Mouse (Mus musculus): ENCODE measurements at regions not wholly inside any gene's neighbourhood (a gene's known extent, or its start where the extent isn't known, plus 50 kb on each side); places are given as distances from the start of the nearest gene placed in this dataset.

- no peak for DNase-seq (ENCODE audit: low spot score)
Measured at GRCm38 (mm10) chr2:75496606-75497240, 162.3 kb upstream of the Hnrnpa3 start.

GRCm38 (mm10) chr2:75510223-75510622, 148.8 kb upstream of the Hnrnpa3 start:
- DNase-seq (ENCODE audit: low spot score) = no peak

GRCm38 (mm10) chr2:75512422-75513170, 146.5 kb upstream of the Hnrnpa3 start:
- DNase-seq (ENCODE audit: low spot score) = no peak

- no peak for DNase-seq (ENCODE audit: low spot score)
Measured at GRCm38 (mm10) chr2:75514171-75514570, 144.9 kb upstream of the Hnrnpa3 start.

GRCm38 (mm10) chr2:75516223-75516622, 142.8 kb upstream of the Hnrnpa3 start:
- no peak for DNase-seq (ENCODE audit: low spot score)

- DNase-seq (ENCODE audit: low spot score) = no peak
Measured at GRCm38 (mm10) chr2:75517096-75517495, 142.0 kb upstream of the Hnrnpa3 start.

GRCm38 (mm10) chr2:75518607-75519006, 140.5 kb upstream of the Hnrnpa3 start:
- no peak for DNase-seq (ENCODE audit: low spot score)

- no peak for DNase-seq (ENCODE audit: low spot score)
Measured at GRCm38 (mm10) chr2:75525562-75525961, 133.5 kb upstream of the Hnrnpa3 start.

- no peak for DNase-seq (ENCODE audit: low spot score)
Measured at GRCm38 (mm10) chr2:75528706-75529105, 130.4 kb upstream of the Hnrnpa3 start.

- DNase-seq (ENCODE audit: low spot score) = no peak
Measured at GRCm38 (mm10) chr2:75538114-75538513, 120.9 kb upstream of the Hnrnpa3 start.

GRCm38 (mm10) chr2:75539726-75540125, 119.3 kb upstream of the Hnrnpa3 start:
- DNase-seq (ENCODE audit: low spot score) = no peak

GRCm38 (mm10) chr2:75542331-75542730, 116.7 kb upstream of the Hnrnpa3 start:
- no peak for DNase-seq (ENCODE audit: low spot score)

- no peak for DNase-seq (ENCODE audit: low spot score)
Measured at GRCm38 (mm10) chr2:75542781-75543180, 116.3 kb upstream of the Hnrnpa3 start.

GRCm38 (mm10) chr2:75545971-75546370, 113.1 kb upstream of the Hnrnpa3 start:
- no peak for DNase-seq (ENCODE audit: low spot score)

GRCm38 (mm10) chr2:75555676-75556075, 103.4 kb upstream of the Hnrnpa3 start:
- DNase-seq (ENCODE audit: low spot score) = no peak

GRCm38 (mm10) chr2:75556744-75557143, 102.3 kb upstream of the Hnrnpa3 start:
- no peak for DNase-seq (ENCODE audit: low spot score)

GRCm38 (mm10) chr2:75557392-75557791, 101.7 kb upstream of the Hnrnpa3 start:
- DNase-seq (ENCODE audit: low spot score) = no peak

GRCm38 (mm10) chr2:75559920-75560319, 99.1 kb upstream of the Hnrnpa3 start:
- no peak for DNase-seq (ENCODE audit: low spot score)

- DNase-seq (ENCODE audit: low spot score) = no peak
Measured at GRCm38 (mm10) chr2:75563253-75563913, 95.7 kb upstream of the Hnrnpa3 start.

GRCm38 (mm10) chr2:75564809-75565208, 94.3 kb upstream of the Hnrnpa3 start:
- DNase-seq (ENCODE audit: low spot score) = no peak

GRCm38 (mm10) chr2:75567131-75567530, 91.9 kb upstream of the Hnrnpa3 start:
- no peak for DNase-seq (ENCODE audit: low spot score)

- DNase-seq (ENCODE audit: low spot score) = no peak
Measured at GRCm38 (mm10) chr2:75569756-75570155, 89.3 kb upstream of the Hnrnpa3 start.

- no peak for DNase-seq (ENCODE audit: low spot score)
Measured at GRCm38 (mm10) chr2:75570246-75570645, 88.8 kb upstream of the Hnrnpa3 start.

All from testis, postnatal 10 days (tissue).